In genomic region chr14:32994954-32995636, GRCm38 (mm10) we compare ENCODE assay signal across 8 mouse cellular contexts. TPM values are rescaled to one million over a fixed set of nuclear protein-coding genes. Genes with fewer than 3 reads are reported as not detected.
DNase-seq lines count a peak whose midpoint lies in the region; ATAC-seq and TF ChIP-seq lines count a peak whose summit lies in the region.

No protein-coding gene starts in this region.

- peaks cover 7% of the 10 kb centered on the region; the same call in 1 of the 2 replicates for H3K4me1 ChIP-seq in heart, postnatal 0 days (ENCODE audit: control insufficient read depth, insufficient read depth)
- H3K4me1 ChIP-seq in midbrain, embryonic 14.5 days (ENCODE audit: control insufficient read depth, insufficient read depth, low read length) = peaks cover 15% of the 10 kb centered on the region; the same call in 1 of the 2 replicates

- 4% methylated on average over 10 of the region's 10 CpGs for WGBS in heart, postnatal 0 days
- WGBS in midbrain, embryonic 14.5 days = 2% methylated on average over 10 of the region's 10 CpGs

- peak overlapping the region; percentile 11; the same call in 1 of the 2 replicates for H3K4me3 ChIP-seq in heart, postnatal 0 days (ENCODE audit: low read depth, low read length)
- no peak overlapping the region for H3K4me3 ChIP-seq in midbrain, embryonic 14.5 days (replicated peaks; ENCODE audit: low read depth, low read length)

- H3K4me2 ChIP-seq in heart, postnatal 0 days (ENCODE audit: low read depth, low read length) = peak overlapping the region; percentile 51
- H3K4me2 ChIP-seq in midbrain, embryonic 14.5 days (ENCODE audit: low read length) = peak overlapping the region; percentile 38

- no peaks in the 10 kb centered on the region for H3K27me3 ChIP-seq in heart, postnatal 0 days (ENCODE audit: control insufficient read depth, insufficient read depth, low read length)
- no peaks in the 10 kb centered on the region for H3K27me3 ChIP-seq in midbrain, embryonic 14.5 days (ENCODE audit: control insufficient read depth, insufficient read depth, low read length)

- H3K27ac ChIP-seq in heart, postnatal 0 days (ENCODE audit: low read depth) = no peak overlapping the region
- H3K27ac ChIP-seq in midbrain, embryonic 14.5 days (replicated peaks; ENCODE audit: low read depth, low read length) = peak overlapping the region; percentile 41; the same call in 1 of the 2 replicates

- peak; percentile 44; the same call in 1 of the 2 replicates for ATAC-seq in heart, postnatal 0 days (ENCODE audit: insufficient read depth, low read depth)
- no peak; the same call in 1 of the 2 replicates for ATAC-seq in midbrain, embryonic 14.5 days (ENCODE audit: low FRiP score, low TSS enrichment)
- ATAC-seq in activated CD4-positive, CD25-positive, alpha-beta regulatory T cell, adult 4 months = no peak

- no peaks in the 10 kb centered on the region for H3K36me3 ChIP-seq in heart, postnatal 0 days (replicated peaks; ENCODE audit: control insufficient read depth, insufficient read depth, low read length)
- H3K36me3 ChIP-seq in midbrain, embryonic 14.5 days (ENCODE audit: control insufficient read depth, insufficient read depth, low read length) = no peaks in the 10 kb centered on the region

- no peak overlapping the region for H3K9ac ChIP-seq in heart, postnatal 0 days (replicated peaks; ENCODE audit: low read depth, low read length)
- 0 out of 2 replicates have a peak overlapping the region, but pooled peaks have one; percentile 7 for H3K9ac ChIP-seq in midbrain, embryonic 14.5 days (replicated peaks; ENCODE audit: low read length)

- no peak for TF ChIP-seq EP300 in heart, postnatal 0 days (IDR thresholded peaks at IDR 0.05; ENCODE audit: low read depth)

- TF ChIP-seq CTCF in heart, postnatal 0 days (IDR thresholded peaks at IDR 0.05; ENCODE audit: low read depth) = no peak

- H3K9me3 ChIP-seq in heart, postnatal 0 days (replicated peaks; ENCODE audit: control insufficient read depth, low read length) = no peaks in the 10 kb centered on the region
- H3K9me3 ChIP-seq in midbrain, embryonic 14.5 days (ENCODE audit: control insufficient read depth, low read length) = no peaks in the 10 kb centered on the region

- peak; percentile 6 for DNase-seq in adrenal gland, adult 8-10 months
- no peak for DNase-seq in adrenal gland, postnatal 4 days (ENCODE audit: low spot score in 2 of 2)
- peak; percentile 77 for DNase-seq in embryo, embryonic 10.5 days (ENCODE audit: low spot score)
- DNase-seq in heart, postnatal 0 days (ENCODE audit: low spot score) = peak; percentile 36
- peak; percentile 50 to 57 for DNase-seq in kidney, postnatal 36 days
- DNase-seq in midbrain, embryonic 14.5 days = peak; percentile 76
- no peak for DNase-seq in spleen, postnatal 4 days (ENCODE audit: low spot score in 2 of 2)

RNA-seq across cellular contexts. Expression of gene Lrrc18, which starts 3.9 kb away (rescaled TPM):
- 1 to 10 TPM; 1.0 to 1.7 (median 1.3) TPM for total RNA-seq in adrenal gland, adult 8-10 months (2022)
- total RNA-seq in adrenal gland, postnatal 4 days (2021) = under 1 TPM; 0.39 to 0.73 TPM
- 0.38 TPM in 1 of 2 replicates, not detected in the other for total RNA-seq in heart, postnatal 0 days (2014; rRNA removed; ENCODE audit: low replicate concordance)
- polyA plus RNA-seq in heart, postnatal 0 days (2015; fragmentation: Nextera tagmentation; extraction: Ambion mirVana) = 0.14 and 0.18 TPM in 2 replicates
- 0.45 and 0.51 TPM in 2 replicates for polyA plus RNA-seq in midbrain, embryonic 14.5 days (2014; fragmentation: Nextera tagmentation; extraction: Ambion mirVana)
- polyA plus RNA-seq in activated CD4-positive, CD25-positive, alpha-beta regulatory T cell, adult 4 months (2017; shearing (Covaris generic)) = under 1 TPM in 1 of 2 experiments, not detected in 1; 0.18 TPM

Comparison
In these comparisons a context has a peak if more than half of its experiments do, and no peak if none do; other contexts are left out.
1. DNase-seq: peak in adrenal gland, adult 8-10 months (single experiment), embryo, embryonic 10.5 days (single experiment), heart, postnatal 0 days (single experiment), kidney, postnatal 36 days (2 of 2) and midbrain, embryonic 14.5 days (single experiment); none in adrenal gland, postnatal 4 days (0 of 2) and spleen, postnatal 4 days (0 of 2).